Mouse (Mus musculus): ENCODE measurements around the gene Bfar. TPM values are rescaled to one million over a fixed set of nuclear protein-coding genes. Genes with fewer than 3 reads are reported as not detected.
"Not testable (repeated sequence)": the region's sequence is repeated elsewhere in the genome, so short reads cannot be mapped to it uniquely, and the experiment has no call there.

Gene Bfar
- polyA plus RNA-seq, 1 experiment from 2014 or later: 44.1 TPM

DNA sequence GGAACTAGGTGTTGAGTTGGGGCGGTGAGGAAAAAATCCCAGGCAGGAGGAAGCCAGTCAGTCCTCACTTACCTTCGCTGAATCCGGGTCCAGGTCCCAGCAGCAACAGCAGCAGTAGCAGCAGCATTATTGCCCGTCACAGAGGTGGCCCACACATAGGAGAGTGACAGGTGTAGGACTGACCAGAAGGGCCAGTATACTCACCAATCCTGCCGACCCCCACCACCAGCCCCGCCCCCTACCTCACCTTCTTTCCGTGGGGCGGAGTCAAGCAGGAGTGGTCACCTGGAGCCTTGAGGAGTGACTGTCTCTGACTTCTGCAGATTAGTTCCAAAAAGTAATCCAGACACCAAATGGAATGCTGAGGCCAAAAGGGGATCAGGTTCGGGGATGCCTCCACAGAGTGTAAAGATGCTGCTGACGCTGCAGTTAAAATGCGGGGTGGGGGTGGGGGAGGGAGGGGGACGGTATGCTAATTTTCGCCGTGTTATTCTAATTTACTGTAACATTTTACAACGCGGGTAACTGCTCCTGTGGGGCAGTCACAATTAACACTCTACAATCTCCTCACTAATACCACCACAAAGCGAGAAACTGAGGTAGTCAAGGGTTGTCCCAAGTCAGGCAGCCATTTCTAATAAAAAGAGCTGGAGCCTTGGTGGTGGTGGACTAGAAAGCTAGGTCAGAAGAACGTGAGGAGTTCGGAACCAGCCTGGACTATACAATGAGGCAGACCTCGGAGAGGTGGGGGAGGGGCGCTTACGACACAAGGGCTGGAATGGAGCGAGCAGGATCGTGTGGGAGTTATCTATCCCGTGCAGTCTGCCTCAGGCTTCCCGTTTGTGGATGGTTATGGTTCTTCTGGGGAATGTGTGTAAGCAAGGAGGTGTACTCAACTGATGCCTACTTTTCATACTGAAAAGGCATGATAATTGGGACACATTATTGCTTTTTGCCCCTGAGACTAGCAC is 58.9 kb downstream of the Bfar start, which contains the start of gene Pla2g10:
Gene Pla2g10 (minus strand): TSS at position 699 of the 971 bp plus-strand sequence.
- ATAC-seq (ENCODE audit: low FRiP score) (no peak), DNase-seq (ENCODE audit: low spot score) (peak; percentile 31)
- H3K4me2 ChIP-seq (replicated peaks; ENCODE audit: low read depth, low read length): no peak within 1 kb of the TSS
- WGBS: 18% methylated on average over 26 of the region's 26 CpGs
- H3K9me3 ChIP-seq (ENCODE audit: control insufficient read depth, low read length): no peaks in the 10 kb centered on the region
- no peak within 1 kb of the TSS for H3K27ac ChIP-seq (ENCODE audit: low read depth, low read length)
- H3K36me3 ChIP-seq (ENCODE audit: control insufficient read depth, insufficient read depth, low read length): no peaks in the 10 kb centered on the region
- H3K9ac ChIP-seq (ENCODE audit: low read depth, low read length): no peak within 1 kb of the TSS
- no peaks in the 10 kb centered on the region for H3K4me1 ChIP-seq (replicated peaks; ENCODE audit: control insufficient read depth, insufficient read depth, low read length)
- H3K27me3 ChIP-seq (ENCODE audit: control insufficient read depth, insufficient read depth, low read length): no peaks in the 10 kb centered on the region
- H3K4me3 ChIP-seq (ENCODE audit: low read depth, low read length): no peak within 1 kb of the TSS

DNA sequence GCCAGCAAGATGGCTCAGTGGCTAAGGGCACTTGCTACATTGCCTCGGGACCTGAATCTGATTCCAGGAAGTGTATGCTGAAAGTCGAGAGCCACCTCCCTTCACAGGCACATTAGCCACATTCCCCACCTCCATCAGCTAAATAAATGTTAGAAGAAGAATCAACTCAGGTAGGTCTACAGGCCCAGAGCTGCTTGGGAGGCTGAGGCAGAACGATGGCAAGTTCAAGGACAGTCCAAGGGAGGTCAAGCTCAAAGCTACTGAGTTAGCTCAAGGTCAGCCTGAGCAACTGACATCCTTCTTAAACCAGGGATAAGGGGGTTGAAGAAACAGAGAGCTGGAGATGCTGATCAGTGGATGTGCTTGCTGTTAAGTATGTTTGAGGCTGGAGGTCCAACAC is 61.1 kb downstream of the Bfar start:
- ATAC-seq (ENCODE audit: low FRiP score): no peak
- Histone ChIP-seq H3K9ac (ENCODE audit: low read depth, low read length) (no peak overlapping the region), H3K36me3 (ENCODE audit: control insufficient read depth, insufficient read depth, low read length) (no peaks in the 10 kb centered on the region), H3K4me2 (replicated peaks; ENCODE audit: low read depth, low read length) (no peak overlapping the region), H3K9me3 (ENCODE audit: control insufficient read depth, low read length) (no peaks in the 10 kb centered on the region), H3K4me1 (replicated peaks; ENCODE audit: control insufficient read depth, insufficient read depth, low read length) (no peaks in the 10 kb centered on the region), H3K4me3 (ENCODE audit: low read depth, low read length) (no peak overlapping the region), H3K27ac (ENCODE audit: low read depth, low read length) (no peak overlapping the region), H3K27me3 (ENCODE audit: control insufficient read depth, insufficient read depth, low read length) (no peaks in the 10 kb centered on the region)
- DNase-seq (ENCODE audit: low spot score): no peak
- 80% methylated on average over 3 of the region's 3 CpGs for WGBS

DNA sequence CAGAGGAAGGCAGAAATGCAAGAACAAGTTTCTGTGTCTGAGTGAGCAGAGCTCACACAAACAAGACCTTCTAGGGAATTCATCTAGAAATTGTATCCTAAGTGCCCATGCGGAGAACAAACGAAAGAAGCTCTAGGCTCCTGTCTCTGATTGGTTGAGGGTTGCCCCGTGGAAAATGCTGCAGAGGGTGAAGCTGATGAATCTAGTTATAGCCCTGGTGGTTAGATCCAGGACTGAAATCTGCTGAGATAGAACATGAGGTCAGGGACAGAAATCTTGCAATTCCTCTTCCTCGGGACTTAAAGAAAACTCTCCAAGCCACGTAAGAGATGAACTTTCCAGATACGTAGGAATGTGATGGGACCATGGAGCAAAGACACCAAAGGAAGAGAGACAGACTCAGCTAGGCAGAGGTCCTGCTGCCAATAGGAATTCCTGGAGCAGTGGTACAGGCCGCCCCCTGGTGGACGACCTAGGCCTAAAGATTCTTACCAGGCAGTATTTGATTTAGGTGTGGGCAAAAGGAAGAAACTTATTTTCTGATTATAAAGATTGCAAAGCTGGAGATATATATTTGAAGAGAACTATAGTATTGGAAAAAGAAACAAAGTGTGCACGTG is 62.0 kb downstream of the Bfar start:
- Histone ChIP-seq H3K27ac (ENCODE audit: low read depth, low read length) (no peak overlapping the region), H3K9ac (ENCODE audit: low read depth, low read length) (no peak overlapping the region), H3K4me2 (replicated peaks; ENCODE audit: low read depth, low read length) (no peak overlapping the region), H3K36me3 (ENCODE audit: control insufficient read depth, insufficient read depth, low read length) (no peaks in the 10 kb centered on the region), H3K9me3 (ENCODE audit: control insufficient read depth, low read length) (no peaks in the 10 kb centered on the region), H3K27me3 (ENCODE audit: control insufficient read depth, insufficient read depth, low read length) (no peaks in the 10 kb centered on the region), H3K4me3 (ENCODE audit: low read depth, low read length) (no peak overlapping the region), H3K4me1 (replicated peaks; ENCODE audit: control insufficient read depth, insufficient read depth, low read length) (no peaks in the 10 kb centered on the region)
- peak; percentile 84 for DNase-seq (ENCODE audit: low spot score)
- no peak for ATAC-seq (ENCODE audit: low FRiP score)
- WGBS: 20% methylated on average over 9 of the region's 9 CpGs

DNA sequence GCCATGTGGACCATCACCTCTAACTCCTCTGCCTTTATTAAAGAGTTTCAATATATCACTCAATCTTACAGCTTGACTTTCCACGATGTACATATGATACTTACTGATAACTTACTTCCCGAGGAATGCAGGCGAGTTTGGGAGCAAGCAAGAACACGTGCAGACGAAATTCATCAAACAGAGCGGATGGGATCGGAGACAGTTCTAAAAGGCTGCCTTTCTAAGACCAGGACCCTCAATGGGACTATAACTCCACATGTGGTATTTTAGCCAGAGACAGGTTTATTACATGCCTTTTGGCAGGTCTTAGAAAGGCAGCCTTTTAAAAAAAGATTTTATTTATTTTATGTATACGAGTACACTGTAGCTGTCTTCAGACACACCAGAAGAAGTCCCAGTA is 64.3 kb downstream of the Bfar start:
- Histone ChIP-seq H3K4me3 (ENCODE audit: low read depth, low read length) (no peak overlapping the region), H3K27ac (ENCODE audit: low read depth, low read length) (no peak overlapping the region), H3K4me2 (replicated peaks; ENCODE audit: low read depth, low read length) (no peak overlapping the region), H3K36me3 (ENCODE audit: control insufficient read depth, insufficient read depth, low read length) (no peaks in the 10 kb centered on the region), H3K27me3 (ENCODE audit: control insufficient read depth, insufficient read depth, low read length) (no peaks in the 10 kb centered on the region), H3K9me3 (ENCODE audit: control insufficient read depth, low read length) (no peaks in the 10 kb centered on the region), H3K4me1 (replicated peaks; ENCODE audit: control insufficient read depth, insufficient read depth, low read length) (no peaks in the 10 kb centered on the region), H3K9ac (ENCODE audit: low read depth, low read length) (no peak overlapping the region)
- ATAC-seq (ENCODE audit: low FRiP score) (no peak), DNase-seq (ENCODE audit: low spot score) (no peak)
- 91% methylated on average over 8 of the region's 8 CpGs for WGBS

DNA sequence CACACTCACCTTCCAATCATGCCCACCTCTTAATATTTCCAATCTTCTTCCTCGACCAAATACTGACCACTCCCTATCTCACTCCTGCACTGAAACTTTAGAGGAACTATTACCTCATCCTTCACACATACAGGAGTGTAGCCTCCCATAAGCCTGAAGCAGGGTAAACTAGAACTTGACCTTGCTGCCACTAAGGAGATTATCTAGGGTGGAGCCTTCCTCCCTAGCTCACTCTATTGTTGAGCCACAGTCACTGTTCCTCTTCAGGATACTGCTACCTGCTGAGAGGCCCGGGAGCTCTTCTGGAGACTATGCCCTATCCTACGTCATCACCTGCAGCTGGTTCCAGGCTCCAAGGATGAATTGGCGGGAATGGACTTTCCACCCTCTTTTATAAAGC is 67.4 kb downstream of the Bfar start:
- not testable (repeated sequence) for DNase-seq (ENCODE audit: low spot score); H3K27me3 ChIP-seq (ENCODE audit: control insufficient read depth, insufficient read depth, low read length); H3K4me1 ChIP-seq (replicated peaks; ENCODE audit: control insufficient read depth, insufficient read depth, low read length); H3K9ac ChIP-seq (ENCODE audit: low read depth, low read length); H3K4me3 ChIP-seq (ENCODE audit: low read depth, low read length); H3K4me2 ChIP-seq (replicated peaks; ENCODE audit: low read depth, low read length); H3K36me3 ChIP-seq (ENCODE audit: control insufficient read depth, insufficient read depth, low read length); H3K9me3 ChIP-seq (ENCODE audit: control insufficient read depth, low read length); ATAC-seq (ENCODE audit: low FRiP score); H3K27ac ChIP-seq (ENCODE audit: low read depth, low read length)
- 73% methylated on average over 4 of the region's 4 CpGs for WGBS

DNA sequence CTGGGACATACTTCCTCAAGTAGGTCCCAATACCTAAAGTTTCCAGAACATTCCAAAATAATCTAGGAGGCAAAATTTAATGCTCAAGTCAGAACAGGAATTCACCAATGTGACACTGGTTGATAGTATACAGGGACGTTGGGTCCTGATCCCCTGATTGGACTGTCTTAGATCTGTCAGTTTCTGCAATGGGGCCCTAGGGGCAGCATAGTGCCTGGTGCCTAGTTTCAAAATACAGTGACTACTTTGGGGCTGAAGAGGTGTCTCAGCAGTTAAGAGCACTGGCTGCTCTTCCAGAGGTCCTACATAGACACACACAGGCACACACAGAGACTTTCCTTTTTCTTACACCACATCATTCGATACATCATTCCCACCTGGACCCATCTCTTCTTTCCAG is 69.2 kb downstream of the Bfar start:
- Histone ChIP-seq H3K36me3 (ENCODE audit: control insufficient read depth, insufficient read depth, low read length) (no peaks in the 10 kb centered on the region), H3K27me3 (ENCODE audit: control insufficient read depth, insufficient read depth, low read length) (no peaks in the 10 kb centered on the region), H3K9me3 (ENCODE audit: control insufficient read depth, low read length) (no peaks in the 10 kb centered on the region), H3K4me2 (replicated peaks; ENCODE audit: low read depth, low read length) (no peak overlapping the region), H3K4me1 (replicated peaks; ENCODE audit: control insufficient read depth, insufficient read depth, low read length) (no peaks in the 10 kb centered on the region), H3K9ac (ENCODE audit: low read depth, low read length) (no peak overlapping the region), H3K27ac (ENCODE audit: low read depth, low read length) (no peak overlapping the region), H3K4me3 (ENCODE audit: low read depth, low read length) (no peak overlapping the region)
- no peak for DNase-seq (ENCODE audit: low spot score)
- WGBS: 73% methylated on average over 2 of the region's 2 CpGs
- ATAC-seq (ENCODE audit: low FRiP score): no peak

DNA sequence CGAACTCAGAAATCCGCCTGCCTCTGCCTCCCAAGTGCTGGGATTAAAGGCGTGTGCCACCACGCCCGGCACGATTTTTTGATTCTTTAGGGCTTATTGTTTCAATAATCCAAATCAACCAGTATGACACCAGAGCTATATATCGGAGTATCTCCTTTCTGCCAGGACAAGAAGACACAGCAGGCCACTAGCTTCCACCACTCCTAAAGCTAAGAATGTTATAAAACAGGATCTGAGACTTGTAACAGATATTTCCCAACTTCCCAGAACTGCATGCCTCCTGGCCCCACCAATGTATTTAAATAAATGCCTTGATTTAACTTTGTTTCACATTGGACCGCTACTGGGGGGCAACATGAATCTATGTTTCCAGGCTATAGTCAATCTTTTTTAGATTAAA is 76.0 kb downstream of the Bfar start:
- H3K9ac ChIP-seq (ENCODE audit: low read depth, low read length): no peak overlapping the region
- no peaks in the 10 kb centered on the region for H3K27me3 ChIP-seq (ENCODE audit: control insufficient read depth, insufficient read depth, low read length)
- DNase-seq (ENCODE audit: low spot score) (no peak), ATAC-seq (ENCODE audit: low FRiP score) (no peak)
- H3K36me3 ChIP-seq (ENCODE audit: control insufficient read depth, insufficient read depth, low read length): no peaks in the 10 kb centered on the region
- H3K4me2 ChIP-seq (replicated peaks; ENCODE audit: low read depth, low read length): no peak overlapping the region
- H3K4me1 ChIP-seq (replicated peaks; ENCODE audit: control insufficient read depth, insufficient read depth, low read length): no peaks in the 10 kb centered on the region
- H3K9me3 ChIP-seq (ENCODE audit: control insufficient read depth, low read length): no peaks in the 10 kb centered on the region
- H3K27ac ChIP-seq (ENCODE audit: low read depth, low read length): no peak overlapping the region
- 93% methylated on average over 8 of the region's 8 CpGs for WGBS
- no peak overlapping the region for H3K4me3 ChIP-seq (ENCODE audit: low read depth, low read length)

DNA sequence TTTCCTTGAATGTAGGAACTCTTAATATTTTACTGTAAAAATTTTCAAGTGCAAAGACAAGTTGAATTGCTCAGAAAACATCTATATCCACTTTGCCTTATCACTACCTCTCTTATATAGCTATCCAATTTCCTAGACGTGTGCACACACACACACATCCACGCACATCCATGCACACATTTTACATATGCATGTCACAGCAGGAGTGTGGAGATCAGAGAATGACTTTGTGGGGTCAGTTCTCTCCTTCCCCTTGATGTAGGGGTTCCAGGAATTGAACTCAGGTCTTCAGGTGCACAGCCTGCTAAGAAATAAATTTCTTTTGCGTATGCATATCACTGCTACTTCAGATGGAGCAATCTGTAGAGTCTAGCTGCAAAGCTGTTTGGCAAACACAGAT is 76.5 kb downstream of the Bfar start:
- H3K4me1 ChIP-seq (replicated peaks; ENCODE audit: control insufficient read depth, insufficient read depth, low read length): no peaks in the 10 kb centered on the region
- no peak overlapping the region for H3K9ac ChIP-seq (ENCODE audit: low read depth, low read length)
- ATAC-seq (ENCODE audit: low FRiP score): no peak
- no peak overlapping the region for H3K27ac ChIP-seq (ENCODE audit: low read depth, low read length)
- no peak overlapping the region for H3K4me2 ChIP-seq (replicated peaks; ENCODE audit: low read depth, low read length)
- H3K4me3 ChIP-seq (ENCODE audit: low read depth, low read length): no peak overlapping the region
- no peaks in the 10 kb centered on the region for H3K9me3 ChIP-seq (ENCODE audit: control insufficient read depth, low read length)
- WGBS: 61% methylated on average over 3 of the region's 3 CpGs
- no peaks in the 10 kb centered on the region for H3K36me3 ChIP-seq (ENCODE audit: control insufficient read depth, insufficient read depth, low read length)
- no peaks in the 10 kb centered on the region for H3K27me3 ChIP-seq (ENCODE audit: control insufficient read depth, insufficient read depth, low read length)
- DNase-seq (ENCODE audit: low spot score): no peak

DNA sequence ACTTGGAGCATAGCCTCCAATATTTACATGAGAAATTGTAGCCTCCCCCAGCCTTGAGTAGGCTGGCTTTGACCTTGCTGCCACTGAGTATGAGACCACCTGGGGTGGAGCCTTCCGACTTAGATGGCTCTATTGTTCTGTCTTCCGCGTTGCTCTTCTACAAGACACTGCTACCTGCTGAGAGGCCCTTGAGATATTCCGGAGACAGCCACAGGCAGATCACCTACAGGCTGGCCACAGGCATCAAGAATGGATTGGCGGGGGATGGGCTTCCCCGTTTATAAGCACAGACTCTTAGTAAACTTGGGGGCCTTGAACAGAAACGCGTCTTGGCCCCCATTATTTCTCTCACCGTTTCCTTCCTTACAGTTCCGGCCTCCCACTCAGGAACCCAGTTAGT is 77.2 kb downstream of the Bfar start:
- H3K27ac ChIP-seq (ENCODE audit: low read depth, low read length); H3K4me2 ChIP-seq (replicated peaks; ENCODE audit: low read depth, low read length); H3K27me3 ChIP-seq (ENCODE audit: control insufficient read depth, insufficient read depth, low read length); ATAC-seq (ENCODE audit: low FRiP score); DNase-seq (ENCODE audit: low spot score); H3K9me3 ChIP-seq (ENCODE audit: control insufficient read depth, low read length); H3K4me1 ChIP-seq (replicated peaks; ENCODE audit: control insufficient read depth, insufficient read depth, low read length); H3K9ac ChIP-seq (ENCODE audit: low read depth, low read length); H3K4me3 ChIP-seq (ENCODE audit: low read depth, low read length); H3K36me3 ChIP-seq (ENCODE audit: control insufficient read depth, insufficient read depth, low read length): not testable (repeated sequence)
- 15% methylated on average over 10 of the region's 10 CpGs for WGBS
